Mouse (Mus musculus): ENCODE results near the gene Zfp827. TPM values are rescaled to one million over a fixed set of nuclear protein-coding genes. Genes with fewer than 3 reads are reported as not detected.

Zfp827 gene
- total RNA-seq, 4 experiments from 2014 or later: 7.6 to 16.8 (median 13.6) TPM

DNA sequence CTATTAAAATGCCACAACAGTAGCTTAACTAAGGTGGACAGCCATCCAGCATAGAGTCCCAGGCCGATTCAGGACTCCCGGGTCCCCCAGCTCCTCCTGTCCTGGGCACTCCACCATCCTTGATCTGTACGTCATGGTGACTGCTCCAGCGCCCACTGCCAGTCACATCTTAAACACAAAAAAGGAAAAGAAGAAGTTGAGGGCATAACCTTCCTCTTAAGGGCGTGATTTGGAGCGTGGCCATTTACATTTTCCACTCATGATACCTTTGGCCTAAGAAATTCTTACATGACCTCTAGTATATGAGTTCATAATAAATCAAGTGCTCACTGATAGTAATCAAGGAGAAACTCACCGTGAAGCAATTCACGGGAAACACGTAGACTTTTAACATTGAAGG lies 131.2 kb downstream of the Zfp827 start:
- DNase-seq: no peak

DNA sequence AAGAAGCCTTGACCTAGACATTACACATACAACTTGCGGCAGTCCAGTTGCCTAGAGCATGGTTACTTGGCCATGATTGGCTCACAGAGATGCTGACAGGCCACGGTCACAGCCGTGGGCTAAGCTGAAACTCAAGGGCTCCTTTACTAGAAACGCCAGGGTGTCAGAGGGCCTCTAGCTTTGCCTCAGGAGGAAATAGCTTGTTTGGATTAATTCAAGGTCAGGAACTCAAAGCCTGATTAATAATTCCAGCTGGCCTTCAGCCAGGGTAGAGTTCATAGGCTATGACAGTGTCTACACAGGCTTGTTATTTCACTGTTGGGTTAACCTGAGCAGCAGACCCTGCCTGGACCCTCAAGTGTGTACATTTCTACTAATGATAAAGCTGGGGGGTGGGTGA lies 132.1 kb downstream of the Zfp827 start:
- DNase-seq: peak; percentile 61

DNA sequence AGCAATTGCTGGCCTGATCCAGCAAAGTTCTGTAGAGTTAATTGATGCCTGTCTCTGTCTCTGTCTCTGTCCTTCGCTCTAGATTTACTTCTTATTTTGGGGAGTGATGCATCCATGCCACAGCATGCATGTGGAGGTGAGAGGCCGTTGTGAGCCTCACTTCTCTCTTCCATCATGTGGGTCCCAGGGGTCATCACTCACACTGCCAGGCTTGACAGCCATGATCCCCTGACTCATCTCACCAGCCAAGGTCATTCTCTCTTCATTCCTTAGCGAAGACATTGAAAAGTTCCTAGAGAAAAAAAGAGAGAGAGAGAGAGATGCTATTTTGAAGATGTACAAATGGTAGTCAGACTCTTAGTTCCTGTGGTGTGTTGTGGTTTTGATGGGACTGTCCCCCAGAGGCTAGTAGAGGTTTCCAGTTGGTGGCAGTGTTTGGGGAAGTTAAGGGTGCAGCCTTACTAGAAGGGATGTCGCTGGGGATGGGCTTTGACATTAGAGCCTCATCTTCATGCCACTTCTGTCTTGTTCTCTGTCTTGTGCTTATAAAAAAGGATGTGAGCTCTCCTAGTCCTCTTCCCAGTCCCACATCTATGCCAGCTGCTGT lies 133.0 kb downstream of the Zfp827 start:
- DNase-seq: peak; percentile 20

DNA sequence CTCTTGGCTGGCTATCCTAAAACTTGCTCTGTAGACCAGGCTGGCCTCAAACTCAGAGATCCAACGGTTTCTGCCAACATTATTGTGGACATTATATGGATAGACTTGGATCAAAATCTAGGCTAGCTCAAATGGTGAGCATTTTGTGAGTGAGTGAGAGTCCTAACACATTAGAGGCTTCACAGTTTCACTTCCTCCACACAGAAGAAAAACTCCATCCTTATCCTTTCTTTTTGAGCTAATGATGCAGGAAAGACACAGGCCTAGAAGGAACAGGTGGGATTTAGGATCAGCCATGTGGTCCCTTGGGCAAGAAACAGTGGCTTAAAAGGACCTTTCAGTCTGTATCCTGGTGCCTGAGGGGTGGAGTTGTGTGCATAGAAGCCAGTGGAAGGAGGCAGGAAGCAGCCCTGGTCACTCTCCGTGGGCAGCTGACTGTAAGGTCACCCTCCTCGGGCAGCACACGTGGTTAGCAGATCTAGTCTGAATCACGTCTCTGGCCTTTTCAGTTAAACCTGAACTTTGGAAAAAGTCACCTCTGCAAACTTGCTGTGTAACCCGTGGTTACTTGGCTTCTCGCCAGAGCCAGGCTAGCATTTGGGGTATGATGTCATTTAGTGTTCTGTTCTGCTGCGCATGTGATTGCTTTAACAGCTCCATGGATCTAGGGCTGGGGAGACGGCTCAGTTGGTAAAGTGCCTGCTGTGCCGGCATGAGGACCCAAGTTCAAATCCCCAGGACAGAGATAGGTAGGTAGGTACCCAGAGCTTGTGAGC lies 134.5 kb downstream of the Zfp827 start:
- peak; percentile 88 for DNase-seq

DNA sequence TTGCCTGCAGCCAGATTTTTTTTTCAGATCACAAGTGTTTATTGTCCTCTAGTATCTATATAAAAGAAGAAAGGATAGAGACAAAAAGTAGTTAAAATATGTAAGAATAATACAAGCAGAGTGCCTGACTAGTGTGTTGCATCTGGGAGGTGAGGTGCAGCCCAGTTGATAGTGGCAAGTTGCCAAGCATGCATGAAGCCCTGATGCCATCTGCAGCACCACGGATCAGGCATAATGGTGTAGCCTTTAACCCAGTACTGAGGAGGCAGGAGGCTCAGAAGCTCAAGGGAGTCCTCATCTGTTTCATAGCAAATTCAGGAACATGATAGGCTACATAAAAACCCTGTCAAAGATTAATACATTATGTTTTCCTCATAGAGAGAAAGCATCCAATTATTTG lies 136.1 kb downstream of the Zfp827 start:
- DNase-seq: no peak

DNA sequence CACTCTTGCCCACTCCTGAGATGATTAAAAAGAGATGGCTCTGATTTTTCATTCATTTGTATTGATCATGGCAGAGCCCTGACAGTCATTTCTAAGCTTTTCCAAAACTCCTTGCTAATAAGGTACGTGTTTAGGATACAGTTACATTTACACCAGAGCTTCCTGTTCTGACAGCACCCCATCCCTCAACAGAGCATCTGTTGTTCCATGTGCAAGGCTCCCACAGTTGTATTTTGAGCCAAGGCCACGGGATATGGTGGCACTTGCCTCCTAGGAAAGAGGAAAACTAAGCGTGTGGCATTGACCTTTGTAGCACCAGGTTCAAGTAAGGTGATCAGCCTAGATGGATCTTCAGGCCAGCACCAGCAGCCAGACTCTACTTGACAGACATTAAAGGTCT lies 137.0 kb downstream of the Zfp827 start:
- DNase-seq: no peak

DNA sequence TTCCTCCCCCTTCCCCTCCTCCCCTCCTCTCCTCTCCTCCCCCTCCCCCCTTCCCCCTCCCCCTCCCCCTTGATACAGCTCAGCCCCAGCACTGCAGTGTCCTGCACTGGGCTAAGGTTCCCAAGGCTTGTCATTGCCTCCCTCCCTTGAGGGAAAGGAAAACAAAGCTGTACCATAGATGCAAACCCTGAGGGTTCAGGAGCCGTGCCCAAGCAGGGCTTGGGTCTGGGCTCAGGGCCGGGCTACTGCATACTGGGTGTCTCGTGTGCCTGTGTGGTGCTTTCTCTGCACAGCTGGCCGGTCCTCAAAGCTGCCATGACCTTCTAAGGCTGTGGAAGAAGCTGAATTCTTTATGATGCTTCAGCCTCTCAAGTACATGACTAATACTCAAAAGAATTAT lies 145.4 kb downstream of the Zfp827 start:
- no peak for DNase-seq

DNA sequence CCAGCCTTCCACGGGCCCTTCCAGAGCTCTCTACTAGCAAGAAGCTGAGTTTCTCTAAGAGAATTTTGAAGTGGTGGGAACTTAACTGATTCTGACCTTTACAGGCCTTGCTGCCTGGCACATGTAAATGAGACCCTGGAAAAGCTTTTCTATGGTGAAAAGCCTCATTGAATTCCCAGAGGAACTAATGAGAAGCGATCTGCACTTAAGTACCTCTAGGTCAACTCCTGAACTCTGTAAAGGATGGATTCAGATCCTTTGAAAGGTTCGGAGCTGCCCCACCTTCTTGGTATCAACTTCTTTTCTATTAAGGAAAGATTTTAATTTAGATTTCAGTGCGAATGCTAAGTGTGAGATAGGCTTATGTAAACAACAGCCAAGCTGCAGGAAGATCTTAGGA lies 147.8 kb downstream of the Zfp827 start:
- no peak for DNase-seq

DNA sequence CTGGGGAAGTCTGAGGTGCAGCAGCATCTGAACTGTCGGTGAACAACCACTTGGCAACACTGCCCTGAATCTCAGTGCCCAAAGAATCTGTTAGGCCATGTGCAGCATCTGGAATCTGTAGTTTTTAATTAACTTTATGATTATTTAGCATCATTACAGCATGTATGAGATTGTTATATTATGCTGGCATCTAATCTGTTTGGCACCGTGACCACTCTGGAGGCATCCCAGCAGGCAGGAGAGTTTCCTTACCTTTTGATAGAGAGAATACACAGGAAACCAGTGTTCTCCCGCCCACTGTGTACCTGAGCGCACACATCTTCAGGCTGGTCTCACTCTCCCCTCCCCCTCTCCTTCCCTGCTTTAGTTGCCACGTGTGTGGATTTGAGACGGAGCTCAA lies 151.4 kb downstream of the Zfp827 start:
- no peak for DNase-seq

DNA sequence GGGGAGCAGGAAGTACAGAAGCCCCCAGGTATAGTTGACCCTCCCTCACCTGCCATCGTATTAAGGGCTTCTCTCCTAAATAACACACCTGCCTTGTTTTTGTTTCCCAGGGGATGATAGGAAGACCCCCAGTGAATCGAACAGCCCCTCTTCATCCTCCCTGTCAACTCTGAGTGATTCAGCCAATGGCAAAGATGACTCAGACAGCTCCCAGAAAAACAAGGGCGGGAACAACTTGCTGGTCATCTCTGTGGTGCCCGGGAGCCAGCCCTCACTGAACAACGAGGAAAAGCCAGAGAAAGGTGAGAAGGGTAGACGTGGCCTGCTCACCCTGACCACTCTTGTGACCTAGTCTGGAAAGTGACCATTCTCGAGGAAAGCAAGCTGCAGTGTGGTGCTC lies 157.3 kb downstream of the Zfp827 start:
- no peak for DNase-seq

DNA sequence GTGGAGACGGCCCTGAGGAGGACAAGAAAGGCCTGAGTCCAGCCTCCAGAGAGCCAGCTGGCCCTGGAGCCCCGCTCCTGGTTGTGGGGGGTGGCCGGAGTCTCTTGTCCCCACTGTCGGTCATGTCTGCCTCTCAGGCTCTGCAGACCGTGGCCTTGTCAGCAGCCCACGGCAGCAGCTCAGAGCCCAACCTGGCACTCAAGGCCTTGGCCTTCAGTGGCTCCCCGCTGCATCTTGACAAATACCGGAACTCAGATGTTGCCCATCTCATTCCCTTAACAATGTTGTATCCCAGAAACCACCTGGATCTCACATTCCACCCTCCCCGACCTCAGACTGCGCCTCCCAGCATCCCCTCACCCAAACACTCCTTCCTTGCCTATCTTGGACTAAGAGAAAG lies 161.8 kb downstream of the Zfp827 start:
- DNase-seq: peak; percentile 29

DNA sequence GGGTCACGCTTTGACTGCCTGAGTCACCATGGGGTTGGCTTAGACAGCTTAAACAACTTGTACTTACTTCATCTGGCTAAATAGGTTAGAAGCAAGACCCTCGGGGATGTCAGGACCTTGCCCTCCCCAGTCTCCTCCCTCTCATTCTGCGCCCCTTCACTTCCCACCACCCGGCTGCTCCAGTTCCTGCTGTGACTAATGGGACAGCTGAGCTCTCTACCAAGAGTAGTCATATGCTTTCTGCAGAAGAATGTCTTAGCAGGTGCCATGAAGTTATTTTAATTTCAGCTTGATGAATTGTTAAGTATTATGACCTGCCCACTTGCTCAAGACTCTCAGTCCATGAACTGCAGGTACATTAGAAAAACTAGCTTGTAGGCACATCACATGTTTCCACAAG lies 168.2 kb downstream of the Zfp827 start:
- no peak for DNase-seq

DNA sequence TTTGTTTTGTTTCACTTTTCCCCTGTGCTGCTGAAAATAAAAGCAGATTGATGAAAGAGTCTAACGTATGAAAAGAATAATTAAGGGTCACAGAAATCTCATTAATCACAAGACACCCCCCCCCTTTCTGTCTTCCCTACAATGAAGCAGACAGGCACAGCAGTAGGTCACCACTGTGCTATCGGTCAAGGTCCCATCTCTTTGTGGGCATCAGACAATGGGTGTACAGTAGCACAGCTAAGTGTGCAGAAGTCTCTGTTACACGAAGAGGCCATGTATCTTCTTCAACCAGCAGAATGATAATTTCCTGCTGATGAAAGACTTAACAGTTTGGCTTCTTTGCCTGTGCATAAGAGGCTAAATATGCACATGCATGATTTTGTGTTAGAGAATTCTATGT lies 170.4 kb downstream of the Zfp827 start:
- DNase-seq: no peak

DNA sequence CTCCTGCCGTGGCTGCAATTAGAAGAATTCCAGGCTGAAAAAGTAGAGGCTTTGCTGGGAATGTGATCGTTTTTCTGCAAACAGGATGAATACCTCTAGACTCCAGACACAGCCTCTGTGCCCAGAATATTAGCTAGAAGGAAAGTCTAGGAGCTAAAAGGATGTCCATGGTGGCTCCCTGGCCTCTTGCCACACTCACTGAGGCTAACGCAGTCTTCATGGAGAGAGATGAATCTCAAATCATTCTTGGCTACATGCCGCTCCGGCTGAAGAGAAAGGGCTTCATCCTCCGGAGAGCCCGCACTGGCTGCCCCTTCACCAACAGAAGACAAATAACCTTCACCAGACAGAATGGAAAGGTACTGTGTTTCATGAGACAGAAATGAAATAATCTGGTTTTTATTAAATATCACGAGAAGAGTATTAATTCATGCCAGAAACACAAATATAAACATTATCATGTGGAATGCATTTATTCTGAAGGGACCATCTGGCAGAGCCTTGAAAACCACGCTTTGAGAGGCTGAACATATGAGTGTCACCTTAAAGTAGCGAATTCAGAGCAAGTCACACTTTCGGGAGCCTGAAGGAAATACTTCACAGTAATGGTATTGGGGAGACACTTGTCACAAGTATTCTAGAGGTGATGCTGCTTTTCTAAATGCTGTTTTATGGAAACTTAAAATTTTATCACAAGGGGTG lies 173.4 kb downstream of the Zfp827 start:
- no peak for DNase-seq

DNA sequence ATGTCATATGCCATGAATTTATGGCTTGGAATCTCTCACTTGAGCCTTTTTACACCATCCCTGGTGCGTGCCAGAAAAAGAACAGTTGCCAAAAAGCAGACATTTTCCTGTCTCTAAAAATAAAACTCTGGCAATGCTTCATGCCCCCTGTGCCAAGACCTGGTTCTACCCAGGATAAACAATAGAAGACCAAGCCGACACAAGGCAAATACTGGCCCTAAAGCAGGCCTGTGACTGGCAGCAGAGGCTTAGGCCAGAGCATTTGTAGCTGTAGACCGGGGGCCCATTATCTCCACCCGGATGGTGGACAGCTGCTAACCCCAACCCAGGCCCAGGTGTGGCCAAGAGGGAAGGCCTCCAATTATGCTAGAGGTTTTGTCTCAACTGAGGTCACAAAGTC lies 178.7 kb downstream of the Zfp827 start:
- DNase-seq: peak; percentile 25

DNA sequence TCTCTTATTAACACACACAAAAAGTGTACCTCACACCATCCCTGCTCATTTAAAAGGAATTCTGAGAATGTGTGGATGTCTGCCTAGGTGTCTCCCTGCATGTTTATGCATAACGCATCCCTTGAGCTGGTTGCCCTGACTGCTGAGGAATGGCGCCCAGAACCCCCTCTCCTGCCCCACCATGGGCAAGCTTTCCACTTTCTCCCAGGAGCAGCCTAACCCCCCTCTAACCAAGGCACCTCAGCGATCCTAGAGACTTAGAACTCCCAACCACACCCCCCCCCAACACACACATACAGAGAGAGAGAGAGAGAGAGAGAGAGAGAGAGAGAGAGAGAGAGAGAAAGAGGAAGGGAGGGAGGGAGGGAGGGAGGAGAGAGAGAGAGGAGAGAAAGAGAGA lies 179.9 kb downstream of the Zfp827 start:
- no peak for DNase-seq

DNA sequence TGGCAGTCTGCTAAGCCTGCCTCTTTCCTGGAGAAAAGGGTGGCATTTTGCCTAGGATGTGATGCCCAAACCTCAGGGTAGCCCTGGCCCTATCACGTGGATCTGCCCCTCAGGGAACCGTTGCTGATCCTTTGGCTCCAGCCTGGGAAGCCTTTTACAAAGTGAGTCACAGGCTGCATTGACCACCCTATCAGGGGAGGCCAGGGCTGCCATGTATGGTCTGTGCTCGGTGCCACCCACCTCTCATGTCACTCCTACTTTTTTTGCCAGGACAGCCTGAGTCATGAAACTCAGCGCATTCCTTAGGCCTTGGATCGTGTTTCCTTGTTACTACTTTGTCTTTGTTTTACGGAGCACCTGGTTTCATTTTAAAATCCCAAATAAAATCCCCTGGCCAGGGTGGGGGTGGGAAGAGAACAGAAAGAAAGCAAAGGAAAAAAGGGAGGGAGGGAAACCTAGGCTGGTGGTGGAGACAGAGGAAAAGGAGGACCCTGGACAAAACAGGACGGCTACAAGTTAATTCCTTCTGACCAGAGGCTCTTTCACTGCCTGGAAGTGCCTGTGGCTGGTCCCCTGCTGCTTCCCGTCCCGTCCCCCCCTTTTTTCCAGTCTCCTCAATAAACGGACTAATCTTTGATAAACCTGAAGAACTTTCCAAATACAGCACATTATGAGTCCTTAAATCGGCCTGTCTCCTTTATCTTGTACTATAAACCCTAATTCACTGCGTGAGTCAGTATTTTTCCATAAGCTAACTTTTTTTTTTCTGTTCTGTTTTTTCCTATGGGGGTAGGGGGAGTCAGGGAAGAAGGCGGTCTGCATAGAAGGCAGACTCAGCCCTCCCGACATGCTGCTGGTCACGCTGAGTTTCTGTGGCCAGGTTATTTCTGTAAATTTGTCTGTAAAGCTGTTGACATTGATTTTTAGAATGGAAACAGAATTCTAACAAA lies 180.7 kb downstream of the Zfp827 start:
- DNase-seq: peak; percentile 45

DNA sequence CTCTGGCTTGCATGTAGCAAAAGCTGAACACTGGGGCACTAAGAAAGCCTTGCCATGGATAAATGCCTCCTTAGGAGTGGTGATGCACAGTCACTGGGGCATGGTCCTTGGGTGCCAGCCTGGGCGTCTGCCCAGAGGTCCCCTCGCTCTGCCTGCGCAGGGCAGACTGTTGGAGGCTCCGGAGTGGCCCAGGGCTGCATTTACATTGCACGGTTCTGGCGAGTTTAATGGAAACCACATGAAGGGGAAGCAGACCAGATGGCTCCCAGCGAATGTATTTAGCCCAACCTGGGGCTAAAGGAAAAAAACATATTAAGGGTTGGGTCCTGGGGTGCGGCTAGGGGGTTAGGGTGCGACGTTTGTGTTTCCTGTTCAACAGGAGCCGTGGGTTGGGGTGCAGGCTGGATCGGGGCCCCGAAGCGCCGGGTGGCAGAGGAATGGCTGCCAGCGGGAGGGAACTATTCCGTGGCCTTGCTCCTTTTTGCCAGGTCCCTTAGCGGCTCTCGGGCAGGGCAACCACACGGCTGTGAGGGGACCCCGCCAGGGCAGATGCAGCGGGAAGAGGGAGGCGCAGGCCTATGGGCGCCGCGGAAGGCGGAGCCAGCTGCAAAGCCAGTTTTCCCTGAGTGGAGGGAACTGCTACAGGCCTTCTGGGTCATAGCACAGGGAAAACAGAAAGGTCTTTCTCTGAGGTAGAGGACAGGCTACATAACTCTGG lies 181.6 kb downstream of the Zfp827 start:
- peak; percentile 19 for DNase-seq

DNA sequence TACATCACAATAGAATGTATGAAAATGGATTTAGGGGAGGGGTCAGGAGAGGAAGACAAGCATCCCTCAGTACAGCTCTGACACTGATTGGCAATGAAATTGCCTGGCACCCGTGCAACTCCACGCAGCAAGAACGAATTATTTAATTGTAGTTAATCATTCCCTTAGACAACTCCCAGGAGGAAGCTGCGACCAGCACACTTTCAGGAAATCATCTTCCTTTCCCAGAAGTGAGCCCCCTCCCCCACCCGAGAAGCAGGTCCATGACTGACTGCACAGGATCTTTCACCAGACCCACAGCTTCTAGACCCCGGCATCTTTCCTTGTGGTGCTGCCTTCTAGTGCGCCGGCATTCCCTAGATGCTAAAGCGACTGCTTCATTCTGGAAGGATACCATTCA lies 183.4 kb downstream of the Zfp827 start:
- DNase-seq: no peak

DNA sequence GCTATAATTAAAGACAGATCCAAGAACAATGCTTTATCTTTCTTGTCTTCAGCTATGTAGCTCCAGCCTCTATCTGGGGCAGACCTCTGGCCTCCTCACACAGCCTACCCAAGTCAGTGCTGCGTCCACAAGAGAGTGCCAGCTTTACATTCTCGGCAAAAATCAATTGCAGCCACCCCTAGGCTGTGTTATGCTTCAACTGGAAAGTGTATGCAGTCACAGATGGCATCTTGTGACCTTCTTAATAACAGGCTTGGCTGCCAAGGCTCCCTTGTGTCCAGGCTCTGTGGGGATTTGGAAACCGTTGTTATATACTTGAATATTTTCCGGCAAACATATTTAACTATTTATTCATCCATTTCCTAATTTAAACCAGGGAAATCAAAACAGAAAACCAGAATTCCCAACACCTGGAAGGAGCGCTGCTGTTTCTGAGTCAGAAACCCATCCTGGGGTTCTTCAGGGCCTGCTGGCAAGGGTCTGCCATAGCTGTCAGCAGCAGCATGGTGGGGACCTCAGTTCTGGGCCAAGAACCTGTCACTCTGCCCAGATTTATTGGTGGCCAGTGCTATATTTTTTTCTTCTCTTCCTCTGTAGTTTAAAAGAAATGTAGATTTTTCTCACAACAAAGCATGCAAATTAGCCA lies 194.0 kb downstream of the Zfp827 start:
- DNase-seq: no peak

DNA sequence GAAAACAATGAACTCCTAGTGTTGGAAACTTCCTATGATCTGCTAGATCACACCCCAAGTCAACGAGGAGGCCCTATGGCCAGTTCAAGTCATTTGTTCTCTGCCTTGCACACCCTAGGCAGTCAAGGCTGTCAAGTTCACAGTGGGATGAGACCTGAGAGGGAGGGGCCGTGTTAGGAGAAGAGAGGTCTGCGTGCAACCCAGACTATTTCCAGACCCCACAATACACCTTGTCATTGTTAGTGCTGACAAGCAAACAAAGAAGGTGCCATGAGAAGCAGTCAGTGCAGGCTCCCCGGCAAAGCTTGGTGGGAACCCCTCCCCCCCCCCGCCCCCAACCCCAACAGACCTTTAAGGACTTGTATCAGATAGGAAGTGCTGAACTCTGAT lies 194.5 kb downstream of the Zfp827 start:
- no peak for DNase-seq

DNA sequence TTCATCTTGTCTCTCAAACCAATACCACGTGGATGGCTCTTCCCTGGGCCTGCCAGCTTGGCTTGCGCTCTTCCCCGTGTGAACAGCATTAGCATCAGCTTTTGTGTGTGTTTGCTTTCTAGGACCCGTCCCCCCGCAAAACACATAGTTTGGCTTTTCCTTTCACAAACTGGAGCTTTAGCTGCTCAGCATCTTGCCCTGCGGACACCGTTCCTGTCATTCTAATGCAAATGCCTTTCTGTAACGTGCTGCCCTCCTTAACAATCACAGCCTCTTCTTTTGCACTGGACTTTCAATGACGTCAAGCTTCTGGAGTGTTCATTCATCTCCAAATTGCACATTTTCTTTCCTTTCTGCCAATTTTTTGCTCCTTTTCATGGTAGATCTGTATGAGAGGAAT lies 196.1 kb downstream of the Zfp827 start:
- no peak for DNase-seq

All from adrenal gland, adult 8-10 months (tissue).